9 mouse cellular contexts compared by ENCODE assay signal in genomic region chr13:36729731-36730340, GRCm38 (mm10). TPM values are rescaled to one million over a fixed set of nuclear protein-coding genes. Genes with fewer than 3 reads are reported as not detected.
A peak's percentile ranks its signal among the peaks of the same experiment; 100 is the strongest.
DNase-seq lines count a peak whose midpoint lies in the region; ATAC-seq and TF ChIP-seq lines count a peak whose summit lies in the region.
"Had no signal": no experiment of that assay in that cellular context is flagged by ENCODE, and none has a peak within 500 bp of the region (broad histone marks: within the 10 kb centered on the region; RNA-seq: fewer than 3 reads in every experiment).

No protein-coding gene starts in this region.

- H3K4me3 ChIP-seq in layer of hippocampus, adult 2 months: peak overlapping the region; percentile 46
- peak overlapping the region; percentile 46 for H3K4me3 ChIP-seq in neural tube, embryonic 14.5 days (ENCODE audit: low read depth, low read length)
- H3K4me3 ChIP-seq in heart, embryonic 10.5 days: no peak overlapping the region

- peaks cover 12% of the 10 kb centered on the region for H3K27me3 ChIP-seq in neural tube, embryonic 14.5 days (ENCODE audit: control insufficient read depth, insufficient read depth, low read length)
- peaks cover 93% of the 10 kb centered on the region for H3K27me3 ChIP-seq in heart, embryonic 10.5 days (ENCODE audit: insufficient read depth, poor library complexity, severe bottlenecking)

- H3K36me3 ChIP-seq in neural tube, embryonic 14.5 days (ENCODE audit: control insufficient read depth, insufficient read depth, low read length): no peaks in the 10 kb centered on the region
- no peaks in the 10 kb centered on the region for H3K36me3 ChIP-seq in heart, embryonic 10.5 days

- no peak for TF ChIP-seq CTCF in layer of hippocampus, adult 2 months (conservative IDR thresholded peaks at IDR 0.05)

- peak overlapping the region; percentile 70 for H3K4me2 ChIP-seq in neural tube, embryonic 14.5 days (ENCODE audit: low read depth, low read length)

- peaks cover 10% of the 10 kb centered on the region; the same call in 1 of the 2 replicates for H3K4me1 ChIP-seq in neural tube, embryonic 14.5 days (ENCODE audit: control insufficient read depth, insufficient read depth, low read length)
- peaks cover 31% of the 10 kb centered on the region for H3K4me1 ChIP-seq in heart, embryonic 10.5 days

- H3K9me3 ChIP-seq in neural tube, embryonic 14.5 days (ENCODE audit: control insufficient read depth, low read length): no peaks in the 10 kb centered on the region
- H3K9me3 ChIP-seq in heart, embryonic 10.5 days: no peaks in the 10 kb centered on the region

- 4% methylated on average over 13 of the region's 13 CpGs for WGBS in neural tube, embryonic 14.5 days
- 6% methylated on average over 13 of the region's 13 CpGs for WGBS in heart, embryonic 10.5 days

- peak in 1 of 2 experiments; percentile 21 for DNase-seq in layer of hippocampus, adult 2 months (ENCODE audit: low spot score in 2 of 2)
- DNase-seq in layer of hippocampus, adult 9-10 months (ENCODE audit: low spot score): no peak
- peak; percentile 14 for DNase-seq in induced T-regulatory cell, adult 2 months (ENCODE audit: low read depth)
- no peak for DNase-seq in heart, embryonic 10.5 days (ENCODE audit: low spot score)
- no peak for DNase-seq in adrenal gland, postnatal 10 days
- DNase-seq in MN1 (ENCODE audit: low spot score): no peak

- peak overlapping the region; percentile 73 for H3K9ac ChIP-seq in neural tube, embryonic 14.5 days (replicated peaks; ENCODE audit: low read depth, low read length)

- H3K27ac ChIP-seq in layer of hippocampus, adult 2 months: peak overlapping the region; percentile 88
- peak overlapping the region; percentile 82 for H3K27ac ChIP-seq in neural tube, embryonic 14.5 days (ENCODE audit: low read depth, low read length)
- no peak overlapping the region for H3K27ac ChIP-seq in heart, embryonic 10.5 days
- H3K27ac ChIP-seq: macrophage had no signal

- 0 out of 2 replicates have a peak, but pooled peaks have one; percentile 25 for ATAC-seq in erythroid progenitor cell, adult 5-6 weeks (replicated peaks; ENCODE audit: low FRiP score, poor library complexity, severe bottlenecking)
- ATAC-seq in neural tube, embryonic 14.5 days (ENCODE audit: low read depth): no peak

RNA-seq across cellular contexts. Expression of gene Nrn1, which starts 5.1 kb away (rescaled TPM):
- total RNA-seq in layer of hippocampus, adult 2 months (2021): 100 to 1,000 TPM; 293 to 318 TPM
- total RNA-seq in erythroid progenitor cell, adult 5-6 weeks (2015; ENCODE audit: low replicate concordance): not detected in 2 replicates
- not detected in 2 replicates for total RNA-seq in erythroid progenitor cell, adult 5-6 weeks (2017; ENCODE audit: low replicate concordance)
- polyA plus RNA-seq in neural tube, embryonic 14.5 days (2014; fragmentation: Nextera tagmentation; extraction: Ambion mirVana): 60.9 and 69.7 TPM in 2 replicates
- 1.7 and 3.8 TPM in 2 replicates for polyA plus RNA-seq in heart, embryonic 10.5 days (2016; fragmentation: Nextera tagmentation; extraction: Ambion mirVana)
- 10 to 100 TPM; 21.9 to 41.4 TPM for total RNA-seq in adrenal gland, postnatal 10 days (2021)
- polyA plus RNA-seq: macrophage had no signal

Comparison
In these comparisons a context has a peak if more than half of its experiments do, and no peak if none do; other contexts are left out.
1. RNA of gene Nrn1, which starts 5.1 kb away (total RNA-seq): 293 to 318 TPM in layer of hippocampus, adult 2 months and 21.9 to 41.4 TPM in adrenal gland, postnatal 10 days; not detected in erythroid progenitor cell, adult 5-6 weeks; every median in the first group is over 10 times any median in the second.